Mouse (Mus musculus): ENCODE measurements around the gene Lamtor3.

DNA sequence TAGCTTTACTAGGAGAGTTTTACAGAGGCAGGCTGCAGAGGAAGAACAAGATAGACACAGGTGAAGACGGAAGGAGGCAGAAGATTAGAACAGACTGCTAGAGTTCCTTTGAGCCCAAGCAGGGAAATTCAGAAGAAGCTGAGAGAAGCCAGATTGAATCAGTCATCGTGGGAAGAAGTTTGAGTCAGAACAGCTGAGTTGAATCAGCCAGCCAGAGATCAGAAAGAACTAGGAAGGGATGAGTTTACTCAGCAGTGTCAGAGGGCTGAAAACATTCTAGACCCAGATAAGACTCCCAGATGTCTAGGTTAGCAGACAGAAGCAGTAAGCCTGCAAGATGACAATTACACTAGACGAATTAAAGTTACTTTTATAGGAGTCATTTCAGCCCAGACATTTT, 15.7 kb downstream of the Lamtor3 start:
- TF ChIP-seq EP300 (IDR thresholded peaks at IDR 0.05; ENCODE audit: low read depth): no peak
- no peak for TF ChIP-seq CTCF (IDR thresholded peaks at IDR 0.05; ENCODE audit: low read depth)
